Mouse (Mus musculus): Measurements from ENCODE around the gene Ypel5.

The Ypel5 gene

GRCm38 (mm10) chr17:72836158-72837115 is at the start of gene Ypel5:
Gene Ypel5 (plus strand): TSS chr17:72836453.
- DNase-seq (ENCODE audit: low spot score), result peak; percentile 99

- DNase-seq (ENCODE audit: low spot score), result no peak
Observed at GRCm38 (mm10) chr17:72787886-72788436, 48.3 kb upstream of the Ypel5 start.

GRCm38 (mm10) chr17:72793278-72793677 is 43.0 kb upstream of the Ypel5 start:
- no peak for DNase-seq (ENCODE audit: low spot score)

GRCm38 (mm10) chr17:72794660-72795059 is 41.6 kb upstream of the Ypel5 start:
- no peak for DNase-seq (ENCODE audit: low spot score)

GRCm38 (mm10) chr17:72795392-72796047 is 40.7 kb upstream of the Ypel5 start:
- DNase-seq (ENCODE audit: low spot score), result no peak

GRCm38 (mm10) chr17:72796506-72796905 is 39.7 kb upstream of the Ypel5 start:
- no peak for DNase-seq (ENCODE audit: low spot score)

- peak; percentile 78 for DNase-seq (ENCODE audit: low spot score)
Observed at GRCm38 (mm10) chr17:72797867-72798266, 38.4 kb upstream of the Ypel5 start.

GRCm38 (mm10) chr17:72809942-72810654 is 26.2 kb upstream of the Ypel5 start:
- peak; percentile 35 for DNase-seq (ENCODE audit: low spot score)

GRCm38 (mm10) chr17:72813419-72814315 is 22.6 kb upstream of the Ypel5 start:
- DNase-seq (ENCODE audit: low spot score), result peak; percentile 76

GRCm38 (mm10) chr17:72817574-72817973 is 18.7 kb upstream of the Ypel5 start:
- no peak for DNase-seq (ENCODE audit: low spot score)

GRCm38 (mm10) chr17:72819714-72820113 is 16.5 kb upstream of the Ypel5 start:
- DNase-seq (ENCODE audit: low spot score), result no peak

GRCm38 (mm10) chr17:72820425-72820824 is 15.8 kb upstream of the Ypel5 start:
- no peak for DNase-seq (ENCODE audit: low spot score)

- no peak for DNase-seq (ENCODE audit: low spot score)
Observed at GRCm38 (mm10) chr17:72821923-72822322, 14.3 kb upstream of the Ypel5 start.

GRCm38 (mm10) chr17:72826916-72827534 is 9.2 kb upstream of the Ypel5 start:
- no peak for DNase-seq (ENCODE audit: low spot score)

GRCm38 (mm10) chr17:72828027-72828678 is 8.1 kb upstream of the Ypel5 start:
- no peak for DNase-seq (ENCODE audit: low spot score)

- DNase-seq (ENCODE audit: low spot score), result no peak
Observed at GRCm38 (mm10) chr17:72828687-72829086, 7.6 kb upstream of the Ypel5 start.

- peak; percentile 90 for DNase-seq (ENCODE audit: low spot score)
Observed at GRCm38 (mm10) chr17:72837140-72837712, 973 bp downstream of the Ypel5 start.

GRCm38 (mm10) chr17:72837824-72838474 is 1.7 kb downstream of the Ypel5 start:
- no peak for DNase-seq (ENCODE audit: low spot score)

GRCm38 (mm10) chr17:72839000-72839399 is 2.7 kb downstream of the Ypel5 start:
- DNase-seq (ENCODE audit: low spot score), result no peak
